Comparison of ENCODE assay signal across 7 mouse cellular contexts in the genomic region with DNA sequence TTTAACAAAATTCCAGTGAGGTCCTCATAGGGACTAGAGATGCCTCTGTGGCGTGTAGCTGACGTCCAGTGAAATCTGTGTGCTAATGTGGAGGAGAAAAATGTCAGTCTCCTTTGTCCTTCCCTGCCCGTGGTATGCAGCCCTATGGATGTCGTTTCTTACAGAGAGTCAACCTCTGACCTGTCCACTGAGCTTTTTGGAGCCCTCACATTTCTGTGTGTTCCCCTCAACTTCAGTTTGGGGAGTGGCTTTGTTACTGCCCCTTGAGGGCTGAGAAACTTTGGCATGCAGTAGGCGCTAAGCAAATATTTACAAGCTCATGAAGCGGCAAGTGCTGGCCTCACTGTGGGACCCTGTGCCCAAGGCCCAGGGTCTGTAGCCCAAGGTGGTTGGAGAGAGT. TPM values are rescaled to one million over a fixed set of nuclear protein-coding genes. Genes with fewer than 3 reads are reported as not detected.
DNase-seq lines count a peak whose midpoint lies in the region; ATAC-seq and TF ChIP-seq lines count a peak whose summit lies in the region.

No protein-coding gene starts in this region.

- WGBS in embryonic facial prominence, embryonic 10.5 days = 27% methylated on average over 6 of the region's 6 CpGs
- 23% methylated on average over 6 of the region's 6 CpGs for WGBS in intestine, embryonic 14.5 days
- WGBS in midbrain, embryonic 10.5 days = 28% methylated on average over 6 of the region's 6 CpGs

- no peak for TF ChIP-seq CTCF in brain, embryonic 14.5 days (IDR thresholded peaks at IDR 0.05; ENCODE audit: borderline replicate concordance, extremely low read depth, insufficient read depth, insufficient read length)

- H3K27ac ChIP-seq in embryonic facial prominence, embryonic 10.5 days (replicated peaks) = peak overlapping the region; percentile 100
- H3K27ac ChIP-seq in intestine, embryonic 14.5 days (ENCODE audit: low read depth) = peak overlapping the region; percentile 100
- peak overlapping the region; percentile 100 for H3K27ac ChIP-seq in midbrain, embryonic 10.5 days (replicated peaks)

- peak overlapping the region; percentile 75 for H3K4me2 ChIP-seq in intestine, embryonic 14.5 days (ENCODE audit: low read length)

- no peaks in the 10 kb centered on the region for H3K9me3 ChIP-seq in embryonic facial prominence, embryonic 10.5 days
- no peaks in the 10 kb centered on the region for H3K9me3 ChIP-seq in intestine, embryonic 14.5 days (ENCODE audit: control insufficient read depth, low read length)
- no peaks in the 10 kb centered on the region for H3K9me3 ChIP-seq in midbrain, embryonic 10.5 days (replicated peaks)

- H3K4me1 ChIP-seq in embryonic facial prominence, embryonic 10.5 days = peaks cover 65% of the 10 kb centered on the region
- H3K4me1 ChIP-seq in intestine, embryonic 14.5 days (replicated peaks; ENCODE audit: control insufficient read depth, insufficient read depth, low read length) = peaks cover 51% of the 10 kb centered on the region
- peaks cover 78% of the 10 kb centered on the region for H3K4me1 ChIP-seq in midbrain, embryonic 10.5 days

- no peaks in the 10 kb centered on the region for H3K27me3 ChIP-seq in embryonic facial prominence, embryonic 10.5 days (replicated peaks; ENCODE audit: low read depth, poor library complexity, severe bottlenecking)
- no peaks in the 10 kb centered on the region for H3K27me3 ChIP-seq in intestine, embryonic 14.5 days (replicated peaks; ENCODE audit: control insufficient read depth, insufficient read depth, low read length)
- no peaks in the 10 kb centered on the region for H3K27me3 ChIP-seq in midbrain, embryonic 10.5 days (ENCODE audit: low read depth, poor library complexity, severe bottlenecking)

- peak overlapping the region; percentile 87 for H3K4me3 ChIP-seq in embryonic facial prominence, embryonic 10.5 days
- H3K4me3 ChIP-seq in intestine, embryonic 14.5 days (ENCODE audit: low read depth, low read length) = peak overlapping the region; percentile 74
- H3K4me3 ChIP-seq in midbrain, embryonic 10.5 days = peak overlapping the region; percentile 85

- peaks cover 45% of the 10 kb centered on the region for H3K36me3 ChIP-seq in embryonic facial prominence, embryonic 10.5 days (replicated peaks)
- peaks cover 21% of the 10 kb centered on the region for H3K36me3 ChIP-seq in intestine, embryonic 14.5 days (ENCODE audit: control insufficient read depth, insufficient read depth, low read length)
- H3K36me3 ChIP-seq in midbrain, embryonic 10.5 days = peaks cover 45% of the 10 kb centered on the region

- no peak for TF ChIP-seq POLR2A in brain, embryonic 14.5 days (IDR thresholded peaks at IDR 0.05; ENCODE audit: borderline replicate concordance, extremely low read depth, insufficient read depth, insufficient read length, poor library complexity, severe bottlenecking)

- peak; percentile 42 for DNase-seq in brain, embryonic 14.5 days (ENCODE audit: low read depth)
- DNase-seq in embryonic facial prominence, embryonic 10.5 days (ENCODE audit: low spot score) = no peak
- DNase-seq in intestine, embryonic 14.5 days (ENCODE audit: low spot score) = no peak
- peak; percentile 32 for DNase-seq in midbrain, embryonic 10.5 days (ENCODE audit: low spot score)
- no peak for DNase-seq in testis, postnatal 10 days (ENCODE audit: low spot score)
- no peak for DNase-seq in c-Kit-positive CD71-positive TER-119-positive erythroid progenitor cells, embryonic 14.5 days (ENCODE audit: low spot score)
- no peak for DNase-seq in right cerebral cortex, postnatal 36 days (ENCODE audit: low spot score in 2 of 2)

- H3K9ac ChIP-seq in intestine, embryonic 14.5 days (ENCODE audit: low read length) = peak overlapping the region; percentile 95

- ATAC-seq in intestine, embryonic 14.5 days (replicated peaks; ENCODE audit: low FRiP score, low TSS enrichment, low read depth) = no peak

RNA-seq across cellular contexts. Expression of gene Plxnb1, which starts 2.1 kb away (rescaled TPM):
- 67.5 and 82.1 TPM in 2 replicates for polyA plus RNA-seq in brain, embryonic 14.5 days (2012; rRNA removed)
- 24.8 and 28.6 TPM in 2 replicates for polyA plus RNA-seq in embryonic facial prominence, embryonic 10.5 days (2016; fragmentation: Nextera tagmentation; extraction: Ambion mirVana)
- polyA plus RNA-seq in intestine, embryonic 14.5 days (2014; fragmentation: Nextera tagmentation; extraction: Ambion mirVana) = 10.8 and 11.7 TPM in 2 replicates
- polyA plus RNA-seq in midbrain, embryonic 10.5 days (2016; fragmentation: Nextera tagmentation; extraction: Ambion mirVana) = 24.9 and 36.8 TPM in 2 replicates

RNA-seq across cellular contexts. Expression of gene Tma7, which starts 14.9 kb away (rescaled TPM):
- polyA plus RNA-seq in brain, embryonic 14.5 days (2012; rRNA removed) = 161 and 195 TPM in 2 replicates
- polyA plus RNA-seq in embryonic facial prominence, embryonic 10.5 days (2016; fragmentation: Nextera tagmentation; extraction: Ambion mirVana) = 784 and 812 TPM in 2 replicates
- polyA plus RNA-seq in intestine, embryonic 14.5 days (2014; fragmentation: Nextera tagmentation; extraction: Ambion mirVana) = 682 and 702 TPM in 2 replicates
- polyA plus RNA-seq in midbrain, embryonic 10.5 days (2016; fragmentation: Nextera tagmentation; extraction: Ambion mirVana) = 733 and 761 TPM in 2 replicates

RNA-seq across cellular contexts. Expression of gene Ccdc51, which starts 15.0 kb away (rescaled TPM):
- 9.7 and 12.5 TPM in 2 replicates for polyA plus RNA-seq in brain, embryonic 14.5 days (2012; rRNA removed)
- 11.8 and 13.3 TPM in 2 replicates for polyA plus RNA-seq in embryonic facial prominence, embryonic 10.5 days (2016; fragmentation: Nextera tagmentation; extraction: Ambion mirVana)
- 12.9 and 14.5 TPM in 2 replicates for polyA plus RNA-seq in intestine, embryonic 14.5 days (2014; fragmentation: Nextera tagmentation; extraction: Ambion mirVana)
- 14.5 and 14.9 TPM in 2 replicates for polyA plus RNA-seq in midbrain, embryonic 10.5 days (2016; fragmentation: Nextera tagmentation; extraction: Ambion mirVana)

RNA-seq across cellular contexts. Expression of gene Atrip, which starts 23.4 kb away (rescaled TPM):
- 41.6 and 43.6 TPM in 2 replicates for polyA plus RNA-seq in brain, embryonic 14.5 days (2012; rRNA removed)
- polyA plus RNA-seq in embryonic facial prominence, embryonic 10.5 days (2016; fragmentation: Nextera tagmentation; extraction: Ambion mirVana) = 35.9 and 36.7 TPM in 2 replicates
- polyA plus RNA-seq in intestine, embryonic 14.5 days (2014; fragmentation: Nextera tagmentation; extraction: Ambion mirVana) = 27.7 and 28.2 TPM in 2 replicates
- 32.1 and 33.4 TPM in 2 replicates for polyA plus RNA-seq in midbrain, embryonic 10.5 days (2016; fragmentation: Nextera tagmentation; extraction: Ambion mirVana)

RNA-seq across cellular contexts. Expression of gene Trex1, which starts 37.8 kb away (rescaled TPM):
- 48.3 and 61.0 TPM in 2 replicates for polyA plus RNA-seq in brain, embryonic 14.5 days (2012; rRNA removed)
- 8.4 and 10.3 TPM in 2 replicates for polyA plus RNA-seq in embryonic facial prominence, embryonic 10.5 days (2016; fragmentation: Nextera tagmentation; extraction: Ambion mirVana)
- 12.8 and 13.8 TPM in 2 replicates for polyA plus RNA-seq in intestine, embryonic 14.5 days (2014; fragmentation: Nextera tagmentation; extraction: Ambion mirVana)
- polyA plus RNA-seq in midbrain, embryonic 10.5 days (2016; fragmentation: Nextera tagmentation; extraction: Ambion mirVana) = 7.5 and 10.1 TPM in 2 replicates

Comparison
In these comparisons a context has a peak if more than half of its experiments do, and no peak if none do; other contexts are left out.
1. DNase-seq: peak in brain, embryonic 14.5 days (single experiment) and midbrain, embryonic 10.5 days (single experiment); none in embryonic facial prominence, embryonic 10.5 days (single experiment), intestine, embryonic 14.5 days (single experiment), testis, postnatal 10 days (single experiment), c-Kit-positive CD71-positive TER-119-positive erythroid progenitor cells, embryonic 14.5 days (single experiment) and right cerebral cortex, postnatal 36 days (0 of 2).
2. Peak in every context shown above with its lines, with median percentiles within 50 percentile points of each other: H3K27ac ChIP-seq and H3K4me3 ChIP-seq.